Mouse (Mus musculus) naive thymus-derived CD4-positive, alpha-beta T cell, adult 5 months (primary cell): ENCODE data around the gene Cnot3. TPM values are rescaled to one million over a fixed set of nuclear protein-coding genes. Genes with fewer than 3 reads are reported as not detected.

ENCODE experiments used
- polyA plus RNA-seq: library from polyadenylated mRNA; unstranded; fragments of 100-300 nt; shearing (Covaris generic); gene quantifications from one replicate; pipeline ENCODE4 v1.2.1, GENCODE M21; 2017

Cnot3 gene
- 93.3 TPM for polyA plus RNA-seq

GRCm38 (mm10) chr7:3644672-3645487, at the start of gene Cnot3:
Gene Cnot3, plus strand, starts transcription at chr7:3645268.

DNA sequence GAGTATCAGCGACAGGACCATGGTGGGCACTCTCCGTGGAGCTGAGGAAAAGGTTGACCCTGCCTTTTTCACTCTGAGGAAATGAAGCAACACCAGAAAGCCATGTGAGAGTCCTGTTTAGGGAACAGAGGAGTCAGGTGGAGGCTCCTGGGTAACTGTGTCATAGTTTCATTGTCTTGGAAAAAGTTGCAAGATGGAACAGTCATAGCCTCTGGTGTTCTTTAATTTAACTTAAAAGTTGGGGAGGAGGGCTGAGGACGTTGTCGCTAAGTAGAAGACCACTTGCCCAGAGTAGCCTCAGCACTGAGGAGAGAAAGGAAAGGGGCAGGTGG, 29.0 kb upstream of the Cnot3 start, which contains the start of gene Oscar:
Gene Oscar, minus strand, starts transcription at position 101 of the 332 bp plus-strand sequence.

DNA sequence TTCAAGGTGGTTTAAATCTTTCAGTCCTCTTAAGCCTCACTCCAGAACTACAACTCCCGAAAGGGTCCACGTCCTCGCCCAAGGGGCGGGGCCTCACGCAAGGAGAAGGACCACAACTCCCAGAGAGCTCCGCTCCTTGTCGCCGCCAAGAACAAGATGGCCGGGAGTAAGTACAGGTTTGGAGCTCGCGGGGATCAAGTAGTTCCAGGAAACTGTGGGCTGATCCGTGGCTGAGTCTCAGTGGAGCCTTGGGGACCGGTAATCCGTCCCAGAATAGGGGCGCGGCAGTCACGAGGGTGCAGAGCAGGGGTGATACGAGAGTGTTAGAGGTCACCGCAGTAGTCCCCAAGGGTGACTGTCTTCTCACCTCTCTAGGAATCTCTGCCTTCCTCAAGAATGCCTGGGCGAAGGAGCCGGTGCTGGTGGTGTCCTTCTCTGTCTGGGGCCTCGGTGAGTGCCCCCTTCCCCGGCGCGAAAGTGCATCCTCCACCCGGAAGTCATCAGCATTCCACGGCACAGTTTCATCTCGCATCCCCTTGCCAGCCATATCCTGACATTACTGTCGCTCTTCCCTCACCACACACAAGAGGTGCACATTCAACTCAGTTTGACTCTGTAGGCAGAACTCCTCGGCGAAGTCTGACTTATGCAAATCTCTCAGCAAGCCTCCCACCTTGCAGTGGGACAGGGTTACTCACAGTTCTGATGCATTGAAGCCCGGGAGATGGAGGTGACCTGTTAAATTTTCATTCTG, 27.6 kb upstream of the Cnot3 start, which contains the start of gene Ndufa3:
Gene Ndufa3, plus strand, starts transcription at position 132 of the 754 bp plus-strand sequence.

DNA sequence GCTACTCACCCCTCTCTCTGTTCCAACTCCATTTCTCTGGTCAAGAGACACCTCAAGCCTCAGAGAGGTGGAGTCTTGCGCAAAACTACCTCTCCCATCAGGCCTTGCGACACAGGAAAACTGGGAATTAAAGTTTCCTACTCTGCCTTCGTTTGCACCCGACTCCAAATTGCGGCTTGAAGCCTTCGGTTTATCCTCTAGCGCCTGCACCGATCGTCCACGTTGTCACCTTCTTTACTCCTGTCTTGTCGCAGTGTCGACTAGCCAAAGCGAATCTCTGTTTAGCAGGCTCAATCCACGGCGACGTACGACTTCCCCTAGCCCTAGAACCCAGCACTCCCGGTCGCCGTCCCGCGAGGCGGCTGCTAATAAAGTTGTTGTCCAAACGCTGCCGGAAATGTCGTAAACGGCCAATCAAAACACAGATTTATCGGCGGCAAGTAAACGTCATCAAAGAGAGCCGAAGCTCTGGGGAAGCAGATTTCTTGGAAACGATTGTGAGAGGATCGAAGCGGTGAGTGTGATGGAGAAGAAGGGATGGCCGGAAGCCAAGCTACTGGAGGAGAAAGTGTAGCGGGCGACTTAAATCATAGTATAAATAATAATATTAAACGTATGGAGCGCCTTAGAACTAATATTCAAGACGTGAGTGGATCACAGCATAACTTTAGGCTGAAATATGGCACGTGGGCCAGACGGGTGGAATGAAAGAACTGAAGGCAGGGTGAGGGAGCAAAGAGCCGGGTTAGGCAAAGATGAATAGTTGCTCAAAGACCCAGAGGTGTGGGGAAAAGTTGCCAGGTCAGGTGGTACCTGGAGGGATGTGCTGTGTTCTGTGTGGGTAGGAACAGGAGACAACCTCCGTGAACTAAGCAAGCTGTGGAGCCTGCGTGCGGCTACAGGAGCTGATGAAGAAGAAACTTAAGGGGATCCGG, 15.3 kb upstream of the Cnot3 start, which contains the start of the genes Tfpt and Prpf31:
Gene Tfpt, minus strand, starts transcription at position 387 of the 935 bp plus-strand sequence.
Gene Prpf31, plus strand, starts transcription at position 443 of the 935 bp plus-strand sequence.

GRCm38 (mm10) chr7:3665215-3666114, 20.4 kb downstream of the Cnot3 start, which contains the start of gene Leng1:
Gene Leng1, minus strand, starts transcription at chr7:3665840.

GRCm38 (mm10) chr7:3677342-3677741, 32.3 kb downstream of the Cnot3 start, which contains the start of gene Tmc4:
Gene Tmc4, minus strand, starts transcription at chr7:3677553.

GRCm38 (mm10) chr7:3692382-3692986, 47.4 kb downstream of the Cnot3 start, which contains the start of gene Tsen34:
Gene Tsen34, plus strand, starts transcription at chr7:3692863.

GRCm38 (mm10) chr7:3692987-3693808, 48.1 kb downstream of the Cnot3 start, which contains the start of gene Mboat7:
Gene Mboat7, minus strand, starts transcription at chr7:3693523.

GRCm38 (mm10) chr7:3703879-3704441, 58.9 kb downstream of the Cnot3 start, which contains the start of gene Rps9:
Gene Rps9, plus strand, starts transcription at chr7:3703993.

Other genes starting within 250 kb of the Cnot3 start
- gene Cacng6, start 221.1 kb upstream of the Cnot3 start, polyA plus RNA-seq, result not detected
- not detected for gene Tarm1, start 142.6 kb upstream of the Cnot3 start, polyA plus RNA-seq
- 0.19 TPM for gene Oscar, start 29.1 kb upstream of the Cnot3 start, polyA plus RNA-seq
- gene Ndufa3, start 27.9 kb upstream of the Cnot3 start, polyA plus RNA-seq, result 285 TPM
- 26.4 TPM for gene Tfpt, start 15.3 kb upstream of the Cnot3 start, polyA plus RNA-seq
- 48.7 TPM for gene Prpf31, start 15.3 kb upstream of the Cnot3 start, polyA plus RNA-seq
- gene Leng1, start 20.6 kb downstream of the Cnot3 start, polyA plus RNA-seq, result 28.2 TPM
- gene Tmc4, start 32.3 kb downstream of the Cnot3 start, polyA plus RNA-seq, result 4.5 TPM
- gene Tsen34, start 47.6 kb downstream of the Cnot3 start, polyA plus RNA-seq, result 23.0 TPM
- gene Mboat7, start 48.3 kb downstream of the Cnot3 start, polyA plus RNA-seq, result 86.5 TPM
- 2,509 TPM for gene Rps9, start 58.7 kb downstream of the Cnot3 start, polyA plus RNA-seq
- gene Pirb, start 75.1 kb downstream of the Cnot3 start, polyA plus RNA-seq, result 0.12 TPM
- gene Gm15448, start 180.4 kb downstream of the Cnot3 start, polyA plus RNA-seq, result not detected
- gene Pira2, start 199.8 kb downstream of the Cnot3 start, polyA plus RNA-seq, result not detected